Mouse (Mus musculus): Measurements from ENCODE around the gene Micu1. TPM values are rescaled to one million over a fixed set of nuclear protein-coding genes. Genes with fewer than 3 reads are reported as not detected.

The Micu1 gene
- polyA plus RNA-seq, 1 experiment, result 174 TPM

DNA sequence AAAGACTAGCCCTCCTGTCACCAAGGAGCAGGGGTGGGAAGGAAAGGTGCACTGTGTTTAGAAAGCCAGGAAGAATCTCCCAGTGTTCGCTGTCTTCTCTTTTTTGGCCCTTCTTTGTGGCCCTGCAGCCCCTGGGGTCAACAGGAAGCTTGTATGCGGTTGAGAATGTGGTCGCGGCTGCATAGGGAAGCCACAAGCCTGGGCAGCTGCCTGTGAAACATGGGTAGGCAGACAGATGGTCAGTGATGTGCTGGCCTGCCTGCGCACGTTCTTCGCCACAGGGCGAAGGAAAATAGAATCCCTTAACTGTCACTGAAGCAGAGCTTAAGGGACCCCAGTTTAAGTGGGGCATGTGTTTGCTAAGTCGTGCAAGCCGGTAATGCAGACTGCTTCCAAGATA lies 120.6 kb downstream of the Micu1 start:
- no peak for DNase-seq
- no peaks in the 10 kb centered on the region for H3K4me1 ChIP-seq (ENCODE audit: control insufficient read depth, insufficient read depth, low read length)
- no peak overlapping the region for H3K4me3 ChIP-seq (replicated peaks; ENCODE audit: insufficient read depth, low read depth, low read length)
- no peaks in the 10 kb centered on the region for H3K27me3 ChIP-seq (ENCODE audit: control insufficient read depth, insufficient read depth, low read length)
- no peak overlapping the region for H3K27ac ChIP-seq (ENCODE audit: insufficient read depth, low read length)
- no peak for TF ChIP-seq CTCF (IDR thresholded peaks at IDR 0.05; ENCODE audit: borderline replicate concordance, insufficient read depth, low read depth, low read length)
- TF ChIP-seq POLR2A (IDR thresholded peaks at IDR 0.05; ENCODE audit: borderline replicate concordance, insufficient read depth, low read length), result no peak
- WGBS, result 58% methylated on average over 10 of the region's 10 CpGs

DNA sequence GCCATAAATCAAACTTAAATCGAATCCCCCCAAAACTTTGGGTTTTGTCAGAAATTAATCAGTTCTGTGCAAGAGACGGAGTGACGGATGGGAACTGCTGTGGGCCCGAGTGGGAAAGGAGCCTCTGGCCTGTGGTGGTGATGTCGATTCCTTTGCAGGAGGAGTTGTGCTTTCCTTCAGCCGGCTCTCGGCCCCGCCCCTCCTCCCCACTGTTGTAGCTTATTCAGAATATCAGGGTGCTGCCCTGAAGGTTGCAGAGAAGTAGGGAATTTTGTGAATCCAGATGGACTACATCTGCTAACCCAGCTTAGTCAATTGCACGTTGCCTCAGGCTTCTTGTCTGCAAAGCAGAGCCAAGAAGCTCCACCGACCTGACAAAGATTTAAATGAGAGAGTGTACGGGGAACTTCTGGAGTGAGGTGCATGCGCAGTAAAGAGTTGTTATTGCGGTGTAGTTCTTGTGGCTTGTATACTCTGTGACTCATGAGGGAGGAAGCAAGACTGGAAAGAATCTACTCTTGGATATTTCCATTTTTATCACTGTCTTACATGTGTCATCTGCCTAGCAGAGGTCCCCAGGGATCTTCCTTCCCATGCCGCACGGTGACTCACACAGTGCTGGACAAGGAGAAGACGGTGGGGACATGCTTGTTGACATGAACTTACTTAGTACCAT lies 123.0 kb downstream of the Micu1 start:
- no peaks in the 10 kb centered on the region; the same call in 1 of the 2 replicates for H3K4me1 ChIP-seq (ENCODE audit: control insufficient read depth, insufficient read depth, low read length)
- H3K4me3 ChIP-seq (replicated peaks; ENCODE audit: insufficient read depth, low read depth, low read length), result no peak overlapping the region
- no peaks in the 10 kb centered on the region for H3K27me3 ChIP-seq (ENCODE audit: control insufficient read depth, insufficient read depth, low read length)
- no peak for DNase-seq
- no peak overlapping the region for H3K27ac ChIP-seq (ENCODE audit: insufficient read depth, low read length)
- 76% methylated on average over 16 of the region's 16 CpGs for WGBS
- TF ChIP-seq CTCF (IDR thresholded peaks at IDR 0.05; ENCODE audit: borderline replicate concordance, insufficient read depth, low read depth, low read length), result no peak
- no peak for TF ChIP-seq POLR2A (IDR thresholded peaks at IDR 0.05; ENCODE audit: borderline replicate concordance, insufficient read depth, low read length)

DNA sequence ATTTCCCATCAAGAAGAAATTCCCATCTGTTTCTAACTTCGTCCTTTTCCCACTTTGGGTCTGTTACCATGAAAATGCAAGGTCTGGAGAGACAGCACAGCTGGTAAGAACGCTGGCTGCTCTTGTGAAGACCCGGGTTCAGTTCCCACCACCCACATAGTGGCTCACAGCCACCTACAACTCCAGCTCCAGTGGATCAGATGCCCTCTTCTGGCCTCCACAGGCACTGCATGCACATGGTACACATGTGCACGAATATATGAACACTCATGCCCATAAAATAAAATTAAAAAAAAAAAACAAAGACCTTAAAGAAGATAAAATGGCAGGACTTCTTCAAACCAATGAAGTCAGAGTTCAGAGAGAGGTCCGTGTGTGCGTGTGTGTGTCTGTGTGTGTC lies 127.6 kb downstream of the Micu1 start:
- Histone ChIP-seq H3K27me3 (ENCODE audit: control insufficient read depth, insufficient read depth, low read length) (no peaks in the 10 kb centered on the region), H3K27ac (ENCODE audit: insufficient read depth, low read length) (no peak overlapping the region), H3K4me1 (ENCODE audit: control insufficient read depth, insufficient read depth, low read length) (no peaks in the 10 kb centered on the region; the same call in 1 of the 2 replicates), H3K4me3 (replicated peaks; ENCODE audit: insufficient read depth, low read depth, low read length) (no peak overlapping the region)
- DNase-seq, result no peak
- WGBS, result 98% methylated on average over 6 of the region's 6 CpGs
- no peak; the same call in 1 of the 2 replicates for TF ChIP-seq CTCF (IDR thresholded peaks at IDR 0.05; ENCODE audit: borderline replicate concordance, insufficient read depth, low read depth, low read length)
- TF ChIP-seq POLR2A (IDR thresholded peaks at IDR 0.05; ENCODE audit: borderline replicate concordance, insufficient read depth, low read length), result no peak

DNA sequence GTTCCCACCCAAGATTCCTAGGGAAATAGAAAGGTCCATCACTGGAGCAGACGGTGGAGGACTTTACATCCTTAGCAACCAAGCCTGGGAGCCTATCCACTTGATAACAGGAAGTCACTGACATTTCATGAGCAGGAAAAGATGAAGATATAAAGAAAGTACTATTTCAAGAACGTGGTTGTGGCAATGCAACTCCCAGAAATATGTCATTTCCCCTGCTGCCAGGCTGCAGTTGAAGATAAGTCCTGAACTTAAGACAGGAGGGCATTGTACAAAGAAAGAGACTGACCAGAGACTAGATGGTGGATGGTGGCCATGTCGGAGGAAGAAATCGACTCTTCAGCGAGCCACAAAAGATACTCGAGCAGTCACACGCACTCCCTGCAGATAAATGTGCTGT lies 129.7 kb downstream of the Micu1 start:
- Histone ChIP-seq H3K4me3 (replicated peaks; ENCODE audit: insufficient read depth, low read depth, low read length) (no peak overlapping the region), H3K27ac (ENCODE audit: insufficient read depth, low read length) (no peak overlapping the region), H3K4me1 (ENCODE audit: control insufficient read depth, insufficient read depth, low read length) (no peaks in the 10 kb centered on the region; the same call in 1 of the 2 replicates), H3K27me3 (ENCODE audit: control insufficient read depth, insufficient read depth, low read length) (no peaks in the 10 kb centered on the region)
- DNase-seq, result no peak
- 86% methylated on average over 7 of the region's 7 CpGs for WGBS
- no peak for TF ChIP-seq CTCF (IDR thresholded peaks at IDR 0.05; ENCODE audit: borderline replicate concordance, insufficient read depth, low read depth, low read length)

DNA sequence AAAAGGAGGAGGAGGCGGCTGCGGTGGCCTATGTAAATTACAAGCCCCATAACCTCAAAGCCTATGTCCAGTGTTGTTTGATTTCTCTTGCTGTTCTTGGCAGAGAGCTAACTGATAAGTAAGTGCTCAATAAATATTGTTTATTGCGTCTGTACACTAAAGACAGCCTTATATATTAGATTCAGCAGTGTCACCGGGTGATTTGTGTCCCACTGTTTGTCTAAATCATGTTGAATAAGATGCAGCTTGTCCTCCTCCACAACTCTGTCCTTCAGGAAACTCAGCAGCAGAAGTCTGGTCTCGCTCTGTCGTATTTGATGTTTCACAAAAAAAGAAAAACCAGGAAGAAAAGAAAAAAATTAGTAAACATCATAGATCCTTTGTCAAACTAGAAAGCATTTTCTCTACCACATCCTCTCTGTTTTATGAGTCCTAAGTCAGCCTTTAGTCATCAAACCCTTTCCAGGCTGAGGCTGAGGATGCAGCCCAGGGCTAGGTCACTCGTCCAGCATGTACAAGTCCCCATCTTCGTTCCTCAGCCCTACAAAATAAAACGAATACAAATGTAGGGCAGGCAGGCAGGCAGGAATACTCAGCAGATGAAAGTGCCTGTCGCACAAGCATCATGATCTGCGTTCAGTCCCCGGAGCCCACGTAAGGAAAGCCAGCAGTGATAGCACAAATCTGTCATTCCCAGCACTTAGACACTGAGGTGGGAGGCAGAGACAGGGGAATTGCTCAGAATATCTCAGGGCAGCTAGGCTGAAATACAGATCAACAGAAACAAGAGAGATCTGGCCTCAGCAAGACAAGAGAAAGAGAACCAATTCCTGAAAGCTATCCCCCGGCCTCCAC lies 133.3 kb downstream of the Micu1 start:
- no peak for DNase-seq
- H3K27ac ChIP-seq (ENCODE audit: insufficient read depth, low read length), result no peak overlapping the region
- H3K27me3 ChIP-seq (ENCODE audit: control insufficient read depth, insufficient read depth, low read length), result no peaks in the 10 kb centered on the region
- H3K4me1 ChIP-seq (ENCODE audit: control insufficient read depth, insufficient read depth, low read length), result no peaks in the 10 kb centered on the region
- WGBS, result 89% methylated on average over 14 of the region's 14 CpGs
- no peak for TF ChIP-seq POLR2A (IDR thresholded peaks at IDR 0.05; ENCODE audit: borderline replicate concordance, insufficient read depth, low read length)
- no peak for TF ChIP-seq CTCF (IDR thresholded peaks at IDR 0.05; ENCODE audit: borderline replicate concordance, insufficient read depth, low read depth, low read length)
- no peak overlapping the region for H3K4me3 ChIP-seq (replicated peaks; ENCODE audit: insufficient read depth, low read depth, low read length)

DNA sequence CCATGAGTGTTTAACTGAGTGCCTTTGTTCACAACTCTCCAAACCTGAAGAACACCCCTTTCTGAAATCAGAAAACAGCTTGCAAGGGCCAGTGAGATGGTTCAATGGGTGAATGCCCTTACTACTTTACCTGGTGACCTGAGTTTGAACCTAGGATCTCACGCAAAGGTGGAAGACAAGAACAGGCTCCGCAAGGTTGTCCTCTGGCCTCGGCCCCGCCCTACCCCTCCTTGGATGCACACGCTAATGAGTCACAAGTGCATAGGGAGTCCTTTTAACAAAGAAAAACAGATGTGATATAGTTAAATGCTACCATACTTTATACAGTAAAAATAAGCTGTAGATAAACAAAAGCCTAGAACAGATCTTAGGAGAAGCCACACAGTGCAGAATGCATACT lies 135.2 kb downstream of the Micu1 start:
- 98% methylated on average over 5 of the region's 5 CpGs for WGBS

DNA sequence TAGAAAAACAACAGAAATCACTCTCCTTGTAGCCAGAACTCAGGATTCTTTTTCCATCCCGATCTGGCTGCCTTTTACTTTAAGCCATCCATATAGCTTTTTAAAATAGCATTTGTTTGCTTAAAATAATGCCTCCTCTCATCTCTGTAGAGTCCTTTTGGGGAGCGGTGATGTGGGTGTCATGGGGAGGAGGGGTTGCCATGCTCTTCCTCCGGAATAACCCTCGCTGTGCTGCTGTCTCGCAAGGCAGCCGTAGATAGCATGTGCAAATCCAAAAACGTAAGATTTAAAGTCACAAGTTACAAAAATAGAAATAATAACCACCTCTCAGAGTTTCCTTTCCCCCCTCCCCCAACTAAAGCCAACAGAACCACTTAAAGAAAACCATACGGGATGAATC lies 139.2 kb downstream of the Micu1 start:
- Histone ChIP-seq H3K27ac (ENCODE audit: insufficient read depth, low read length) (no peak overlapping the region), H3K4me1 (ENCODE audit: control insufficient read depth, insufficient read depth, low read length) (no peaks in the 10 kb centered on the region), H3K27me3 (ENCODE audit: control insufficient read depth, insufficient read depth, low read length) (no peaks in the 10 kb centered on the region), H3K4me3 (replicated peaks; ENCODE audit: insufficient read depth, low read depth, low read length) (no peak overlapping the region)
- DNase-seq, result no peak
- TF ChIP-seq POLR2A (IDR thresholded peaks at IDR 0.05; ENCODE audit: borderline replicate concordance, insufficient read depth, low read length) (no peak), CTCF (IDR thresholded peaks at IDR 0.05; ENCODE audit: borderline replicate concordance, insufficient read depth, low read depth, low read length) (no peak)
- WGBS, result 96% methylated on average over 8 of the region's 8 CpGs

More for the DNA sequence above, 135.2 kb downstream of the Micu1 start:
- H3K27me3 ChIP-seq (ENCODE audit: control insufficient read depth, insufficient read depth, low read length), result no peaks in the 10 kb centered on the region
- TF ChIP-seq POLR2A (IDR thresholded peaks at IDR 0.05; ENCODE audit: borderline replicate concordance, insufficient read depth, low read length) (no peak), CTCF (IDR thresholded peaks at IDR 0.05; ENCODE audit: borderline replicate concordance, insufficient read depth, low read depth, low read length) (no peak)
- DNase-seq, result no peak
- H3K27ac ChIP-seq (ENCODE audit: insufficient read depth, low read length), result no peak overlapping the region
- no peaks in the 10 kb centered on the region for H3K4me1 ChIP-seq (ENCODE audit: control insufficient read depth, insufficient read depth, low read length)
- H3K4me3 ChIP-seq (replicated peaks; ENCODE audit: insufficient read depth, low read depth, low read length), result no peak overlapping the region

DNA sequence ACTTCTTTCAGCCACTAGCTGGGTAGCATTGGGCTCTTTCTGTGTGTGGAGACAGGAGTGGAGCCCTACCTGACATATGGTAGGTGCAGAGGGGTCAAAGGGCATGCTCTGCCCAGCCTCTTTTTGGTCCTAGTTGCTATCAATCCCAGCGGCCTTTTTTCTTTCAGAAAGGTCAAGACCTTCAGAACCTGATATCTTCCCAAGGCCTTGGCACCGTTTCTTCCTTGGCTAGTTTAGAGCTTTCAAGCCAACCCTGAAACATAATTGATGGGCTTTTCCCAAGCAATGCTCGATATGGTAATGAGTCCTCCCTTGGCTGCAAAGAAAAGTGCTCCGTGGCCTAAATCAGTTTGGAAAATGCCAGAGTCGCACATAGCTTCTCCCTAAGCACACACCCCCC lies 140.8 kb downstream of the Micu1 start:
- H3K4me3 ChIP-seq (replicated peaks; ENCODE audit: insufficient read depth, low read depth, low read length), result no peak overlapping the region
- H3K27ac ChIP-seq (ENCODE audit: insufficient read depth, low read length), result no peak overlapping the region
- no peak for DNase-seq
- WGBS, result 39% methylated on average over 5 of the region's 5 CpGs
- no peak for TF ChIP-seq CTCF (IDR thresholded peaks at IDR 0.05; ENCODE audit: borderline replicate concordance, insufficient read depth, low read depth, low read length)
- no peak for TF ChIP-seq POLR2A (IDR thresholded peaks at IDR 0.05; ENCODE audit: borderline replicate concordance, insufficient read depth, low read length)
- H3K4me1 ChIP-seq (ENCODE audit: control insufficient read depth, insufficient read depth, low read length), result no peaks in the 10 kb centered on the region
- no peaks in the 10 kb centered on the region for H3K27me3 ChIP-seq (ENCODE audit: control insufficient read depth, insufficient read depth, low read length)

Measured in cerebellum, adult 2 months (tissue).